Mouse (Mus musculus): Measurements from ENCODE around the gene Tmem63a. TPM values are rescaled to one million over a fixed set of nuclear protein-coding genes. Genes with fewer than 3 reads are reported as not detected.

Gene Tmem63a
- polyA plus RNA-seq (2012), result 22.1 and 27.7 TPM in 2 replicates

DNA sequence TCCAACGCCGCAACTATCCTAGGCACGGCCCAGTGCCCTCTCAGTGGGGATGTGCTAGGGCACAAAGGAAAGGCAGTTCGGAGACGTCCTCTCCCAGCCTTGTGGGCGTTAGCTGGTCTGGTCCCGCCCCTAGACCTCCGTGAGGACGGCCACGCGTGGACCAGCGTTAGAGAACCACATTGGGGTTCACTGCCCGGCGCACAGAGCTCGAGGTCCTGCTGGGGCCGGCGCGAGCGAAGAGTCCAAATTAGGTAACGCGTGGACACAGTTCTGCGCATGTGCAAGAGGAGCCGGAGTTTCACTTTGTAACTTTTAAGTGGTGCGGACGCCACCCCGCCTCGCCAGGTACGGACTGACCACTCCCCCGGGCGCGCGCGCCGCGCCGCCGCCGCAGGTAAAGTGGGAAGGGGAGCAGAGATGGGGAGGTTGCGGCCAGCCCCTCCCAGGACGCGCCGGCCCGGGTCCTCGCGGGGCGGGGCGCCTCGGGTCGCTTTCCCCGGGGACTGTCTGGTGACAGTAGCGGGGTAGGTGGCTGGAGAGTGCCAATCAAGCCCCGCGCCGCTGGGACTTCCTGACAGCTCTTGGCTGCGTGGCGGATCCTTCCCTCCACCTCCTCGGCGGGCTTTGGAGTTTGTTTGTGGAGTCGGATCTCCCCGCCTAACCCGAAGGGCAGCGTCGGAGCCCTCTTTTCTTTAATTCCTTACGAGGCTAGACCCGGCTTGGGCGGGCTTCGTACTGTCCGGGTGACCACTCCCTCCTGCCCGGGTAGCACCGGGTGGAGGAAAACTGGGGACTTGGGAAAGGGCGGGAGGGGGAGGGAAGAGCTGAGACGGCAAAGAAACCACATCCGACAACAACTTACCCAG, at the start of gene Tmem63a:
TSS of gene Tmem63a (plus strand) at position 179 of the 866 bp plus-strand sequence.

DNA sequence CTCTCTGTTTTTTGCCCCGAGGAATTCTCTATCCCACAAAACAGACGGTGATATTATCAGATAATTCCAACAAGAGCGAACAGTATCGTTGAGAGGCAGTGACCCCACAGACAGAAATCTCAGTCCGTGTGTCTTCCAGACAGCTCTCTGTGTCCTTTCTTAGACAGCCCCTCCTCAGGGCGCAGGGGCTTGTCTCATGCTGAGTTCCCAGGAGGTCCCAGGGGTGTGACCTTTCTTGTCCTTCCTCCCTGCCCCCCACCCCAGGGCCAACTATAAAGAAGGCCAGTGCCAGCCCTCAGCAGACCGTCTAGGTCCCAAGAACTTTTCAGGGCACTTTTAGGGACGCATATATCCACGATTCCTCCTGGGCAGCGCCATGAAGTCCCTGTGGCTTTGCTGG, 49.3 kb upstream of the Tmem63a start, which contains the start of gene Lefty2:
TSS of gene Lefty2 (plus strand) at position 301 of the 400 bp plus-strand sequence.

DNA sequence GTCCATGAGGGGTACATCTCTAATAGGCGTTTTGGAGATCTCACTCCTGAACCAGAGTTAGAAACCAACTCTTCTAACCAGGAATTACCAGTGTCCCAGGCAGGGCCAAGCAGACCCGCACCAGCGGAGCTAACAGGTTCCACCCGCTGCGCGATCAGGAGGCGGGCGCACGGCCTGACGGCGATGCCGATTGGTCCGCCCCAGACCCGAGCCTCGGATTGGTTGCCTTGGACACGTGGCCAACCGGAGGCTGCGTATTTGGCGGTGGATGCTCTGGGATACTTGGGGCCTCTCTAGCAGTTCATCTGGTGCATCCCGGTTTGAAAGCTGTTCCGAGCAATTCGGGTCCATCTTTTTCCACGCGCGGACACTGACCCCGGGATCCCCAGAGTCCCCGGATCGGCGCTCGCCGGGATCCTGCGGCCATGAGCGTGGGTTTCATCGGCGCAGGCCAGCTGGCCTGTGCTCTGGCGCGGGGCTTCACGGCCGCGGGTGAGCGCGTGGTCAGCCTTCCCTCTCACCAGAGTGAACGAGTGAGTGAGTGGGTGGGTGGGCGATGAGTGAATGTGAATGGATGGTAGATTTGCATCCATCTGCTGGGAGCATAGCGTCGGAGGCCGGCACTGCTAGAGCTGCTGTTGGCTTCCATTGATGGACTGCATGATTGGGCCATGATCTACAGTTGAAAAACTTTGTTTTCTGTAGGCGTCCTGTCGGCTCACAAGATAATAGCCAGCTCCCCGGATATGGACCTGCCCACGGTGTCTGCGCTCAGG, 37.9 kb upstream of the Tmem63a start, which contains the start of gene Pycr2:
TSS of gene Pycr2 (plus strand) at position 255 of the 776 bp plus-strand sequence.

DNA sequence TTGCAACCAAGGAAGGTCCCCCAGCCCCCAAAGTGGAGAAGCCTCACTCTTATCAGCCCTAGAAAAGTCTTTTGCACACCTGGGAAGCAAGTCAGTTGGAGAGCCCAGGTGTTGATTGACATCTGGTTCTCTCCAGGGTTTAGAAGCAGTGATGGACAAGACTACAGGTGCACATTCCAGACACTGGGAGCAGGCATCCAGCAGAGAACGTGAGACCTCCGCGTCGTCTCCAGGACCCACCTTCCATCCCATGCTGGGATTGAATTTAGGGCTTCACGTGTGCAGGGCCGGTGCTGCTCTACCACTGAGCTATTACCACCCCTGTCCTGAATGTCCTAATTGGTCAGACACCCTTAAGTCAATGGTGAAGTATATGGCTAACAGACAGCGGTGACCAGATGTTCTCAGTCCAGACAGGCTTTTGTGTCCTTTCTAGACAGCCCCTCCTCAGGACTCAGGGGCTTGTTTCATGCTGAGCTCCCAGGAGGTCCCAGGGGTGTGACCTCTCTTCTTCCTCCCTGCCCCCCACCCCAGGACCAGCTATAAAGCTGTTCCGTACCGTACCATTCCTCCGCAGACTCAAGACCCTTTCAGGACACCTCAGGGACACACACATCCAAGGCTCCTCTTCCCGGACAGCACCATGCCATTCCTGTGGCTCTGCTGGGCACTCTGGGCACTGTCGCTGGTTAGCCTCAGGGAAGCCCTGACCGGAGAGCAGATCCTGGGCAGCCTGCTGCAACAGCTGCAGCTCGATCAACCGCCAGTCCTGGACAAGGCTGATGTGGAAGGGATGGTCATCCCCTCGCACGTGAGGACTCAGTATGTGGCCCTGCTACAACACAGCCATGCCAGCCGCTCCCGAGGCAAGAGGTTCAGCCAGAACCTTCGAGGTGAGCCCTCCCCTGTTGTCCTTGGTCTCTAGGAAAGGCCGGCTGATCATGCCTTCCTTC, 7.4 kb upstream of the Tmem63a start, which contains the start of gene Lefty1:
TSS of gene Lefty1 (plus strand) at position 556 of the 953 bp plus-strand sequence.

DNA sequence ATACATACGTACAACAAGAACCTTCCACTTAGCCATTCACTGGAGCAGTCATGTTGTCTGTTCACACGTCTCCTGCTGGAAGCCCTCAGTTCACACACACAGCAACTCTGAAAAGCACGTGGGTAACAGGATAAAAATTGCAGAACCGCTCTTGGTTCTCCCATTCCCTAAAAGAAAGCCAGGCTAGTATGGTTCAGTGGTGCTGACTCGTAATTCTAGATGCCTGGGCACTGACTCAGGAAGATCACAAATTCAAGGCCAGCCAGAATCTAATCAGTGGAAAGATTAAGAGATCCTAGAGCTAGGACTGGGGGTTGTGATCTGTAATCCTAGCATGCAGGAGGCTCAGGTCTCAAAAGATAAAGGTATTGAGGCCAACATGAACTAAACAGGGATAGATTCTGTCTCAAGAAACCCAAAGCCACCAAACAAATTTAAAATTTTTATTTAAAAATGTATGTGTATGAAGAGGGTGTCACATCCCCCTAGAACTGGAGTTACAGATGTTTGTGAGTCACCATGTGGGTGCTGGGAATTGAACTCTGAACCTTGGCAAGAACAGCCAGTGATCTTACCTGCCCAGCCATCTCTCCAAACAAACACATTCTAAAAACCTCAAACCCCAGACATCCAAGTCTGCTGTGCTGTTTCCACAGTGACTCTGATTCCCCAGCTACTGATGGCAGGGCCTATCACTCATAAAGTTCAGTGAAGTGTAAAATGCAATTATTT, 78.8 kb downstream of the Tmem63a start, which contains the start of gene Ephx1:
TSS of gene Ephx1 (minus strand) at position 149 of the 732 bp plus-strand sequence.

Other genes with a start within 250 kb of the Tmem63a start
- gene Mixl1, start 245.3 kb upstream of the Tmem63a start, polyA plus RNA-seq (2012), result 0.11 and 0.12 TPM in 2 replicates
- 8.9 and 12.2 TPM in 2 replicates for gene Acbd3, start 216.3 kb upstream of the Tmem63a start, polyA plus RNA-seq (2012)
- gene H3f3a, start 128.4 kb upstream of the Tmem63a start, polyA plus RNA-seq (2012), result 1,624 and 1,774 TPM in 2 replicates
- 40.0 and 67.6 TPM in 2 replicates for gene Sde2, start 91.2 kb upstream of the Tmem63a start, polyA plus RNA-seq (2012)
- not detected in 2 replicates for gene Lefty2, start 49.2 kb upstream of the Tmem63a start, polyA plus RNA-seq (2012)
- gene Pycr2, start 38.1 kb upstream of the Tmem63a start, polyA plus RNA-seq (2012), result 70.6 and 80.3 TPM in 2 replicates
- gene Lefty1, start 7.3 kb upstream of the Tmem63a start, polyA plus RNA-seq (2012), result 5.7 and 7.2 TPM in 2 replicates
- gene Ephx1, start 78.6 kb downstream of the Tmem63a start, polyA plus RNA-seq (2012), result 0.25 and 1.2 TPM in 2 replicates
- gene 9130409I23Rik, start 108.9 kb downstream of the Tmem63a start, polyA plus RNA-seq (2012), result not detected in 2 replicates
- gene Nvl, start 201.9 kb downstream of the Tmem63a start, polyA plus RNA-seq (2012), result 2.4 and 2.7 TPM in 2 replicates
- gene Cnih4, start 202.3 kb downstream of the Tmem63a start, polyA plus RNA-seq (2012), result 8.8 and 8.9 TPM in 2 replicates

Data from megakaryocyte-erythroid progenitor cell, adult 5 weeks (primary cell).